In the genomic region with DNA sequence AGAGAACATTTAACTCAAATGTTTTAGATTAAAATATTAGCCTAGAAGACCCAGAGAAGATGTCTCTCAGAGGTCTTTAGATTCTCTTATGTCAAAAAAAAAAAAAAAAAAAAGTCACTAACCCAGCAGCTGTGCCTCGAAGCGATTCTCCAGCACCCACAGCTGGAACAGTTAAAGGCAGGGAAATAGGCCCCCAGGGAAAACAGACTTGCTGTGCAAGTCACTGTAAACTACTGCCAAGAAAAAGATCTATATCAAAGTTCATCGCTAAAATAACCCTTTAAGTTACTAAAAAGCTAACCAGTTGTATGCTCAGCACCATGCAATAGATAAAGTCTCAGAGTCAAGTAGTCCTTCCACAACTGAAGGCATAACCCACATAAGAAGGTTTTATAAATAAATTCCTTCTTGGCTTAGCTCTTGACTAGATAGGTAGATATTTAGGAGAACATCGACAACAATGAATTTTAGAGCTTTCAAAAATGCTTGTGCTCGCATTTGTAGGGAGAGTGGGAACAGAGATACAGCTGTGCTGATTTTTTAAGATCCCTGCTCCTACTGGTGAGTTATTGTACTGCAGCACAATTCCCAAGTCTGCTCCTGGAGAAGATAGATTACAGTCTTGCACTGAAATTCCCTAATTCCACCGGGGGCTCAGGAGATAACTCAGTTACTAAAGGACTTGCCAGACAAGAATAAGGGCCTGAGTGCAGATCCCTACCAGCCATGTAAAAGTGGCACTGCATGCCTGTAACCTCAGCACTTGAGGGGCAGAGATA, we compare ENCODE assay signal across 2 mouse cellular contexts.
TF ChIP-seq lines count a peak whose summit lies in the region.

No protein-coding gene starts in this region.

TF ChIP-seq in CH12.LX, 34 proteins besides CTCF, POLR2A, EP300 and RAD21 (continued from another document):
- no peak for TF ChIP-seq NELFE (IDR thresholded peaks at IDR 0.05; ENCODE audit: low read depth, low read length)
- TF ChIP-seq MAX (IDR thresholded peaks at IDR 0.05; ENCODE audit: low read length) = no peak
- TF ChIP-seq HCFC1 (IDR thresholded peaks at IDR 0.05; ENCODE audit: low read depth, low read length) = no peak
- no peak for TF ChIP-seq RCOR1 (conservative IDR thresholded peaks at IDR 0.05; ENCODE audit: low read depth, low read length)
- TF ChIP-seq UBTF (IDR thresholded peaks at IDR 0.05; ENCODE audit: low read depth, low read length) = no peak
- TF ChIP-seq MXI1 (IDR thresholded peaks at IDR 0.05; ENCODE audit: low read depth, low read length) = no peak
- no peak for TF ChIP-seq ELF1 (IDR thresholded peaks at IDR 0.05; ENCODE audit: low read depth, low read length)
- TF ChIP-seq IRF4 (IDR thresholded peaks at IDR 0.05; ENCODE audit: low read depth, low read length) = no peak
- TF ChIP-seq ETS1 (conservative IDR thresholded peaks at IDR 0.05; ENCODE audit: low read depth, low read length) = no peak
- TF ChIP-seq GABPA (IDR thresholded peaks at IDR 0.05; ENCODE audit: insufficient replicate concordance, low read depth, low read length) = no peak
- TF ChIP-seq ZMIZ1 (IDR thresholded peaks at IDR 0.05; ENCODE audit: low read depth, low read length) = no peak

TF ChIP-seq in ES-E14, 5 proteins besides CTCF, POLR2A, EP300 and RAD21 (continued from another document):
- TF ChIP-seq CHD2 (IDR thresholded peaks at IDR 0.05; ENCODE audit: low read depth, low read length) = no peak
- TF ChIP-seq ZNF384 (IDR thresholded peaks at IDR 0.05; ENCODE audit: low read depth, low read length) = no peak
- TF ChIP-seq MAFK (IDR thresholded peaks at IDR 0.05; ENCODE audit: insufficient read depth, low read depth, low read length) = no peak
- TF ChIP-seq ZC3H11A (IDR thresholded peaks at IDR 0.05; ENCODE audit: borderline replicate concordance, low read depth, low read length) = no peak
